Mouse (Mus musculus): ENCODE results near the gene AC129217.1. TPM values are rescaled to one million over a fixed set of nuclear protein-coding genes. Genes with fewer than 3 reads are reported as not detected.

AC129217.1 gene
- polyA plus RNA-seq (2016; fragmentation: Nextera tagmentation; extraction: Ambion mirVana), result not detected in 2 replicates

GRCm38 (mm10) chr19:8829660-8830059 lies at the start of gene AC129217.1:
AC129217.1 (plus strand) TSS chr19:8829773.
- Histone ChIP-seq H3K36me3 (replicated peaks) (peaks cover 99% of the 10 kb centered on the region), H3K4me2 (no peak within 1 kb of the TSS), H3K4me3 (replicated peaks) (no peak within 1 kb of the TSS), H3K27ac (no peak within 1 kb of the TSS), H3K27me3 (no peaks in the 10 kb centered on the region), H3K9ac (no peak within 1 kb of the TSS), H3K9me3 (no peaks in the 10 kb centered on the region), H3K4me1 (no peaks in the 10 kb centered on the region)
- ATAC-seq (ENCODE audit: low FRiP score), result no peak
- 93% methylated on average over 8 of the region's 8 CpGs for WGBS

DNA sequence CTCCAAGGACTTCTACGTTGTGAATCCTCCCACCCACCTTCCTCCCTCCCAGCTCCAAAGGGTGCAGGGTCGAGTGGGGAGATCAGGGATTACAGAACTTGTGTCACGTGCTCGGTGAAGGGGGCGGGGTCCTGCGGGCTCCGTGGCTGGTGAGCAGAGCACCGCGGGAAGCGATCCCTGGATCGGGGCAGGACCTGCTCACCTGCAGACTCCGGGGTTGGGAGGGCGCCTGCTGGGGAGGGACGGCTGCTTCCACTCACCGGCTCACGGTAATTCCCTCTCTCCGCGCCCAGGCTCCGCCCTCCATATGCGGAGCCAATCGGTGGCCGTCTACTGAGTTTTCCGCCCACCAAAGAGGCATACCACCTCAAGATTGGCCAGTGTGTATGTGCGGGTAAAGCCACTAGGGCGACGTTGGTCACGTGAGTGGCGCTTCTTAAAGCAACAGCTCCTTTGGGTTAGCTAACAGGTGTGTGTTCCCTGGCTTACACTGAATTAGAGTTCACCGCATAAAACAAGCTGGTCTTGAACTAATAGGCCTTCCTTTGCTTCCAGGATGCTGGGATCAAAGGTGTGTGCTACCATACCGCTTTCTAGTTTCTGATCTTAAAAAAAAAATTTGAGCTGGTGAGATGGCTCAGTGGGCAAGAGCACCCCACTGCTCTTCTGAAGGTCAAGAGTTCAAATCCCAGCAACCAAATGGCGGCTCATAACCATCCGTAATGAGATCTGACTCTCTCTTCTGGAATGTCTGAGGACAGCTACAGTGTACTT lies 43.4 kb upstream of the AC129217.1 start, which contains the start of gene Taf6l:
Gene Taf6l (minus strand): TSS at position 410 of the 774 bp plus-strand sequence.
- peak within 1 kb of the TSS; percentile 78 for H3K4me3 ChIP-seq (replicated peaks)
- peaks cover 22% of the 10 kb centered on the region for H3K4me1 ChIP-seq
- H3K9me3 ChIP-seq, result no peaks in the 10 kb centered on the region
- peak within 1 kb of the TSS; percentile 72 for H3K4me2 ChIP-seq
- ATAC-seq (ENCODE audit: low FRiP score), result peak; percentile 100
- H3K27ac ChIP-seq, result peak within 1 kb of the TSS; percentile 76
- peak within 1 kb of the TSS; percentile 77 for H3K9ac ChIP-seq
- peaks cover 32% of the 10 kb centered on the region for H3K36me3 ChIP-seq (replicated peaks)
- no peaks in the 10 kb centered on the region for H3K27me3 ChIP-seq
- 1% methylated on average over 32 of the region's 32 CpGs for WGBS

GRCm38 (mm10) chr19:8788521-8788920 lies 41.1 kb upstream of the AC129217.1 start:
- no peaks in the 10 kb centered on the region for H3K9me3 ChIP-seq
- H3K27me3 ChIP-seq, result no peaks in the 10 kb centered on the region
- H3K4me1 ChIP-seq, result peaks cover 22% of the 10 kb centered on the region
- ATAC-seq (ENCODE audit: low FRiP score), result no peak
- no peak overlapping the region for H3K4me3 ChIP-seq (replicated peaks)
- H3K36me3 ChIP-seq (replicated peaks), result peaks cover 29% of the 10 kb centered on the region
- WGBS, result 21% methylated on average over 3 of the region's 3 CpGs
- H3K9ac ChIP-seq, result no peak overlapping the region
- H3K4me2 ChIP-seq, result no peak overlapping the region
- no peak overlapping the region for H3K27ac ChIP-seq

- H3K4me3 ChIP-seq (replicated peaks), result no peak overlapping the region
- H3K4me1 ChIP-seq, result peaks cover 22% of the 10 kb centered on the region
- H3K9ac ChIP-seq, result no peak overlapping the region
- peaks cover 29% of the 10 kb centered on the region for H3K36me3 ChIP-seq (replicated peaks)
- H3K4me2 ChIP-seq, result no peak overlapping the region
- 0 out of 2 replicates have a peak overlapping the region, but pooled peaks have one; percentile 6 for H3K27ac ChIP-seq
- H3K27me3 ChIP-seq, result no peaks in the 10 kb centered on the region
- ATAC-seq (ENCODE audit: low FRiP score), result no peak
- WGBS, result 41% methylated on average over 1 of the region's 1 CpGs
- no peaks in the 10 kb centered on the region for H3K9me3 ChIP-seq
Measured at GRCm38 (mm10) chr19:8789171-8789570, 40.4 kb upstream of the AC129217.1 start.

DNA sequence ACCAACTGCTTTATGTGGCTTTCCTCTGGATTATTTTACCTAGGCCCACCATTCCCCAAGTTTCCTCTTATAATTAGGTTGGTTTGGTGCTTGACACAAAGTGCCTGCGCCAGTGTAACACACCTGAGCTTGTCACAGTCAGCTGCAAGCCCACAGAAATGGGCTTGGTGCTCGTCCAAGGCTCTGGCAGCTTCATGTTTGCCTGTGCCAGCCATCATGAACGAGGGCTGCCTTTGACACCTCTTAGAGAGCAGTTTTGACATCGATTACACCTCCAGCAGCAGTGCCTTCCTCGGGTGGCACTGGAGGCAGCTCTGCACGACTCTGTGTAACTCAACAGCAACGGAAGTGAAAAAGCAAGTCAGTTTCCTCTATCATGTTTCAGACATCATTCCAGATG lies 39.4 kb upstream of the AC129217.1 start:
- WGBS, result 85% methylated on average over 7 of the region's 7 CpGs
- ATAC-seq (ENCODE audit: low FRiP score), result no peak
- Histone ChIP-seq H3K27me3 (no peaks in the 10 kb centered on the region), H3K4me2 (no peak overlapping the region), H3K36me3 (replicated peaks) (peaks cover 37% of the 10 kb centered on the region), H3K9ac (no peak overlapping the region), H3K4me3 (replicated peaks) (no peak overlapping the region), H3K27ac (no peak overlapping the region), H3K9me3 (no peaks in the 10 kb centered on the region), H3K4me1 (peaks cover 17% of the 10 kb centered on the region)

DNA sequence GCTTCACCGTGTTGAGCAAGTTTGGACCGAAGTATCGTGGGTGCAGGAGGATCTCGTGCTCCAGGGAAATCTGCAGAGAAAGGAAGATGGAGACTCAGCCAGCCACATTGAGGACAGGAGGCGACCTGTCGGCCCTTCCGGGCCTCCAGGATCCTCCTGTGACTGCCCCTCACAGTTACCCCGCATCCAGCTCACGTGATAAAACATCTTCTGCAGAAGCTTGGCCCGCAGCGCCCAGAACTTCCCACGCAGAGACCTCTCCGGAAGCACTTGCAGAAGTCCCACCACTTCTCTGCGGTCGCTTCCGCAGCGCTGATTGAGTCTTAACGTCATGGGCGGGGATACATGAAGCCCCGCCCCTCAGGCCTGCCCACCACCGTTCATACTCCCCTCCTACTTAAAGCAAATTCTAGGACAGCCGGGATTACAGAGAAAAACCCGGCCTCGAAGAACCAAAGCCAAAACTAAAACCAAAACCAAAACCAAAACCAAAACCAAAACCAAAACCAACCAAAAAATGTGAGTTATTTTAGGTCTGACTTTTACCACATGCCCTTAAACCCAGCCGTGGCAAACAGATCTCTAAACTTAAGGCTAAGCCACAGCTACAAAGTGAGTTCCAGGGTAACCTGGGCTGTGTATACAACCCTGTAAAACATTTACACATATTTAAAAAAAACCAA lies 31.2 kb upstream of the AC129217.1 start, which contains the start of gene Polr2g:
Gene Polr2g (minus strand): TSS at position 314 of the 683 bp plus-strand sequence.
- 1% methylated on average over 25 of the region's 25 CpGs for WGBS
- peak within 1 kb of the TSS; percentile 79 for H3K4me3 ChIP-seq (replicated peaks)
- H3K27ac ChIP-seq, result peak within 1 kb of the TSS; percentile 69; the same call in 1 of the 2 replicates
- ATAC-seq (ENCODE audit: low FRiP score), result peak; percentile 76
- H3K9me3 ChIP-seq, result no peaks in the 10 kb centered on the region
- peaks cover 24% of the 10 kb centered on the region for H3K36me3 ChIP-seq (replicated peaks)
- H3K4me1 ChIP-seq, result peaks cover 23% of the 10 kb centered on the region
- peak within 1 kb of the TSS; percentile 82 for H3K4me2 ChIP-seq
- peak within 1 kb of the TSS; percentile 84 for H3K9ac ChIP-seq
- H3K27me3 ChIP-seq, result no peaks in the 10 kb centered on the region

DNA sequence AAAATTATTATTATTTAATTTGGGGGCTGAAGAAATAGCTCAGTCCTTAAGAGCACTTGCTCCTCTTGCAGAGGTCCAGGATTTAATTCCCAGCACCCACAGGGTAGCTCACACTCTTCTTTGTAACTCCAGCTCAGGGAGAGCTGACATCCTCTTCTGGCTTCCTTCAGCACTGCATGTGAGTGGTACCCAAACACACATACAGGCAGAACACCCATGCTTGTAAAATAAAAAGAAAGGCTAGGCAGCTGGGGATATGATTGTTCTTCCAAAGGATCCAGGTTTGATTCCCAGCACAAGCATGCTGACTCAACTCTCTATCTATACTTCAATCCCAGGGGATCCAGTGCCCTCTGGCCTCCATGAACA lies 30.6 kb upstream of the AC129217.1 start:
- no peaks in the 10 kb centered on the region for H3K9me3 ChIP-seq
- H3K27me3 ChIP-seq, result no peaks in the 10 kb centered on the region
- no peak overlapping the region for H3K27ac ChIP-seq
- peaks cover 28% of the 10 kb centered on the region for H3K4me1 ChIP-seq
- H3K4me2 ChIP-seq, result peak overlapping the region; percentile 82
- no peak overlapping the region for H3K9ac ChIP-seq
- ATAC-seq (ENCODE audit: low FRiP score), result no peak
- H3K4me3 ChIP-seq (replicated peaks), result no peak overlapping the region
- peaks cover 21% of the 10 kb centered on the region for H3K36me3 ChIP-seq (replicated peaks)

GRCm38 (mm10) chr19:8802130-8802821 lies 27.3 kb upstream of the AC129217.1 start, which contains the start of gene Zbtb3:
Zbtb3 (plus strand) TSS chr19:8802555.
- H3K4me2 ChIP-seq, result peak within 1 kb of the TSS; percentile 65
- H3K4me1 ChIP-seq, result peaks cover 25% of the 10 kb centered on the region
- H3K27me3 ChIP-seq, result no peaks in the 10 kb centered on the region
- peaks cover 33% of the 10 kb centered on the region for H3K36me3 ChIP-seq (replicated peaks)
- peak within 1 kb of the TSS; percentile 58 for H3K9ac ChIP-seq
- H3K4me3 ChIP-seq (replicated peaks), result peak within 1 kb of the TSS; percentile 61
- H3K9me3 ChIP-seq, result no peaks in the 10 kb centered on the region
- H3K27ac ChIP-seq, result peak within 1 kb of the TSS; percentile 90
- under 1% methylated on average over 30 of the region's 30 CpGs for WGBS
- peak; percentile 98 for ATAC-seq (ENCODE audit: low FRiP score)

- Histone ChIP-seq H3K27me3 (no peaks in the 10 kb centered on the region), H3K27ac (no peak overlapping the region), H3K4me3 (replicated peaks) (no peak overlapping the region), H3K9me3 (no peaks in the 10 kb centered on the region), H3K4me2 (peak overlapping the region; percentile 65), H3K9ac (0 out of 2 replicates have a peak overlapping the region, but pooled peaks have one; percentile 7), H3K4me1 (peaks cover 19% of the 10 kb centered on the region), H3K36me3 (replicated peaks) (peaks cover 43% of the 10 kb centered on the region)
- no peak for ATAC-seq (ENCODE audit: low FRiP score)
- 92% methylated on average over 9 of the region's 9 CpGs for WGBS
Measured at GRCm38 (mm10) chr19:8803204-8803780, 26.3 kb upstream of the AC129217.1 start.

DNA sequence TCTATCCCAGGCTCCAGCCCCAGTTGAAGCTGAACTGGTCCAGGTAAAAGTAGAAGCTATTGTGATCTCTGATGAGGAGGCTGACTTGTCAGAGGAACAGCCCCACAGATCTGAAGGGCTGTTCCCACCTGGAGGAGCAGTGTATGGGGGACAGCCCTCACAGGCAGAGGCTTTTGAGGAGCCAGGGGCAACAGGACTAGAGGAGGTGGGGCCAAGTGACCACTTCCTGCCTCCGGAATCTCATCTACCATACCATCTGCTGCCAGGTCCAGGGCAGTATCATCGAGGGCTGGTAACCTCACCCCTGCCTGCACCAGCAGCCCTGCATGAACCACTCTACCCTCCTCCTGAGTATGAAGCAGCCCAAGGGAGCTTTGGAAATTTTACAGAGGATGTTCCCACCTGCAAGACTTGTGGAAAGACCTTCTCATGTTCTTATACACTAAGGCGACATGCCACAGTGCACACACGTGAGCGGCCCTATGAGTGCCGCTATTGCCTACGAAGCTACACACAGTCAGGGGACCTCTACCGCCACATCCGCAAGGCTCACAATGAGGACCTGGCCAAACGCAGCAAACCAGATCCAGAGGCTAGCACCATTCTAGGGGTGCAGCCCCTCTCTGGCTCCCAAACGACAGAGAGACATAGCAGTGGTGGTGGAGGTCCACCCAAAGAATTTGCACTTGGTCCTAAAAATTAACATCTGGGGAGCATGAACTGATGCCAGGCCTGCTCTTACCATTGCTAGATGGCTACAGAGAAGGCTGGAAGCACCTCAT lies 25.5 kb upstream of the AC129217.1 start:
- peaks cover 48% of the 10 kb centered on the region for H3K36me3 ChIP-seq (replicated peaks)
- H3K27ac ChIP-seq, result no peak overlapping the region
- ATAC-seq (ENCODE audit: low FRiP score), result no peak
- 91% methylated on average over 11 of the region's 11 CpGs for WGBS
- no peaks in the 10 kb centered on the region for H3K27me3 ChIP-seq
- H3K4me3 ChIP-seq (replicated peaks), result no peak overlapping the region
- H3K9me3 ChIP-seq, result no peaks in the 10 kb centered on the region
- H3K9ac ChIP-seq, result 0 out of 2 replicates have a peak overlapping the region, but pooled peaks have one; percentile 7
- no peak overlapping the region for H3K4me2 ChIP-seq
- peaks cover 19% of the 10 kb centered on the region for H3K4me1 ChIP-seq

GRCm38 (mm10) chr19:8806810-8807209 lies 22.8 kb upstream of the AC129217.1 start:
- ATAC-seq (ENCODE audit: low FRiP score), result no peak
- Histone ChIP-seq H3K4me1 (peaks cover 15% of the 10 kb centered on the region), H3K9me3 (no peaks in the 10 kb centered on the region), H3K27me3 (no peaks in the 10 kb centered on the region), H3K4me3 (replicated peaks) (no peak overlapping the region), H3K9ac (no peak overlapping the region), H3K36me3 (replicated peaks) (peaks cover 69% of the 10 kb centered on the region), H3K27ac (no peak overlapping the region), H3K4me2 (no peak overlapping the region)
- 97% methylated on average over 5 of the region's 5 CpGs for WGBS

Measured in forebrain, embryonic 12.5 days (tissue).